Mouse (Mus musculus): Measurements from ENCODE around the gene Acpp. TPM values are rescaled to one million over a fixed set of nuclear protein-coding genes. Genes with fewer than 3 reads are reported as not detected.

The Acpp gene
- polyA plus RNA-seq, 1 experiment from 2014 or later: not detected

- H3K4me1 ChIP-seq: peaks cover 18% of the 10 kb centered on the region
- H3K27ac ChIP-seq: peak within 1 kb of the TSS; percentile 82
- peak within 1 kb of the TSS; percentile 90 for H3K9ac ChIP-seq
- ATAC-seq (ENCODE audit: low FRiP score, low read depth): peak; percentile 97
- H3K4me3 ChIP-seq: peak within 1 kb of the TSS; percentile 86
- under 1% methylated on average over 60 of the region's 60 CpGs for WGBS
- H3K9me3 ChIP-seq: no peaks in the 10 kb centered on the region
- peak within 1 kb of the TSS; percentile 82 for H3K4me2 ChIP-seq (replicated peaks)
- H3K27me3 ChIP-seq (replicated peaks): no peaks in the 10 kb centered on the region
- no peaks in the 10 kb centered on the region for H3K36me3 ChIP-seq
Measured at GRCm38 (mm10) chr9:104262823-104263352, 74.7 kb downstream of the Acpp start, which contains the start of gene Dnajc13. Dnajc13 (minus strand) TSS chr9:104262930.

GRCm38 (mm10) chr9:104262016-104262762, 75.4 kb downstream of the Acpp start:
- ATAC-seq (ENCODE audit: low FRiP score, low read depth): peak; percentile 79
- Histone ChIP-seq H3K27me3 (replicated peaks) (no peaks in the 10 kb centered on the region), H3K4me1 (peaks cover 18% of the 10 kb centered on the region), H3K9me3 (no peaks in the 10 kb centered on the region), H3K27ac (peak overlapping the region; percentile 82), H3K9ac (peak overlapping the region; percentile 90), H3K36me3 (no peaks in the 10 kb centered on the region), H3K4me2 (replicated peaks) (peak overlapping the region; percentile 82), H3K4me3 (peak overlapping the region; percentile 86)
- under 1% methylated on average over 46 of the region's 46 CpGs for WGBS

- Histone ChIP-seq H3K27me3 (replicated peaks) (no peaks in the 10 kb centered on the region), H3K36me3 (no peaks in the 10 kb centered on the region), H3K27ac (no peak overlapping the region), H3K9me3 (no peaks in the 10 kb centered on the region), H3K4me2 (replicated peaks) (0 out of 2 replicates have a peak overlapping the region, but pooled peaks have one; percentile 82), H3K9ac (no peak overlapping the region), H3K4me3 (no peak overlapping the region), H3K4me1 (peaks cover 18% of the 10 kb centered on the region)
- 32% methylated on average over 4 of the region's 4 CpGs for WGBS
- ATAC-seq (ENCODE audit: low FRiP score, low read depth): no peak
Measured at GRCm38 (mm10) chr9:104260306-104260705, 77.2 kb downstream of the Acpp start.

GRCm38 (mm10) chr9:104256085-104256484, 81.5 kb downstream of the Acpp start:
- 81% methylated on average over 2 of the region's 2 CpGs for WGBS
- no peak for ATAC-seq (ENCODE audit: low FRiP score, low read depth)
- no peaks in the 10 kb centered on the region for H3K36me3 ChIP-seq
- no peaks in the 10 kb centered on the region for H3K9me3 ChIP-seq
- no peak overlapping the region for H3K4me3 ChIP-seq
- H3K27me3 ChIP-seq (replicated peaks): no peaks in the 10 kb centered on the region
- no peak overlapping the region for H3K4me2 ChIP-seq (replicated peaks)
- H3K4me1 ChIP-seq: peaks cover 15% of the 10 kb centered on the region
- no peak overlapping the region for H3K27ac ChIP-seq
- H3K9ac ChIP-seq: no peak overlapping the region

GRCm38 (mm10) chr9:104254408-104255180, 83.0 kb downstream of the Acpp start:
- no peaks in the 10 kb centered on the region for H3K27me3 ChIP-seq (replicated peaks)
- H3K9ac ChIP-seq: no peak overlapping the region
- no peaks in the 10 kb centered on the region for H3K36me3 ChIP-seq
- no peak for ATAC-seq (ENCODE audit: low FRiP score, low read depth)
- H3K27ac ChIP-seq: no peak overlapping the region
- no peaks in the 10 kb centered on the region for H3K9me3 ChIP-seq
- H3K4me3 ChIP-seq: no peak overlapping the region
- 65% methylated on average over 9 of the region's 9 CpGs for WGBS
- peaks cover 7% of the 10 kb centered on the region for H3K4me1 ChIP-seq
- H3K4me2 ChIP-seq (replicated peaks): no peak overlapping the region

GRCm38 (mm10) chr9:104252637-104253036, 84.9 kb downstream of the Acpp start:
- H3K9ac ChIP-seq: no peak overlapping the region
- H3K27me3 ChIP-seq (replicated peaks): no peaks in the 10 kb centered on the region
- H3K27ac ChIP-seq: no peak overlapping the region
- no peak overlapping the region for H3K4me2 ChIP-seq (replicated peaks)
- peaks cover 7% of the 10 kb centered on the region for H3K4me1 ChIP-seq
- H3K4me3 ChIP-seq: no peak overlapping the region
- WGBS: 95% methylated on average over 3 of the region's 3 CpGs
- ATAC-seq (ENCODE audit: low FRiP score, low read depth): no peak
- no peaks in the 10 kb centered on the region for H3K36me3 ChIP-seq
- H3K9me3 ChIP-seq: no peaks in the 10 kb centered on the region

- H3K36me3 ChIP-seq: no peaks in the 10 kb centered on the region
- no peak overlapping the region for H3K4me3 ChIP-seq
- ATAC-seq (ENCODE audit: low FRiP score, low read depth): no peak
- H3K9ac ChIP-seq: no peak overlapping the region
- WGBS: 80% methylated on average over 4 of the region's 4 CpGs
- H3K4me2 ChIP-seq (replicated peaks): no peak overlapping the region
- no peaks in the 10 kb centered on the region for H3K9me3 ChIP-seq
- H3K27ac ChIP-seq: no peak overlapping the region
- H3K4me1 ChIP-seq: peaks cover 7% of the 10 kb centered on the region
- H3K27me3 ChIP-seq (replicated peaks): no peaks in the 10 kb centered on the region
Measured at GRCm38 (mm10) chr9:104251687-104252086, 85.9 kb downstream of the Acpp start.

GRCm38 (mm10) chr9:104251111-104251510, 86.4 kb downstream of the Acpp start:
- Histone ChIP-seq H3K27me3 (replicated peaks) (no peaks in the 10 kb centered on the region), H3K9ac (no peak overlapping the region), H3K4me2 (replicated peaks) (no peak overlapping the region), H3K9me3 (no peaks in the 10 kb centered on the region), H3K27ac (no peak overlapping the region), H3K4me3 (no peak overlapping the region), H3K36me3 (no peaks in the 10 kb centered on the region), H3K4me1 (peaks cover 7% of the 10 kb centered on the region)
- ATAC-seq (ENCODE audit: low FRiP score, low read depth): no peak
- WGBS: 51% methylated on average over 8 of the region's 8 CpGs

- no peak for ATAC-seq (ENCODE audit: low FRiP score, low read depth)
- no peak overlapping the region for H3K4me3 ChIP-seq
Measured at GRCm38 (mm10) chr9:104247307-104247987, 90.1 kb downstream of the Acpp start.

GRCm38 (mm10) chr9:104243799-104244466, 93.6 kb downstream of the Acpp start:
- H3K4me3 ChIP-seq: no peak overlapping the region
- WGBS: 86% methylated on average over 9 of the region's 9 CpGs
- no peak for ATAC-seq (ENCODE audit: low FRiP score, low read depth)

More at GRCm38 (mm10) chr9:104247307-104247987, 90.1 kb downstream of the Acpp start:
- H3K27me3 ChIP-seq (replicated peaks): no peaks in the 10 kb centered on the region
- no peak overlapping the region for H3K27ac ChIP-seq
- H3K9me3 ChIP-seq: no peaks in the 10 kb centered on the region
- 68% methylated on average over 6 of the region's 6 CpGs for WGBS
- no peak overlapping the region for H3K9ac ChIP-seq
- no peaks in the 10 kb centered on the region for H3K4me1 ChIP-seq
- peaks cover 3% of the 10 kb centered on the region; the same call in 1 of the 2 replicates for H3K36me3 ChIP-seq
- no peak overlapping the region for H3K4me2 ChIP-seq (replicated peaks)

GRCm38 (mm10) chr9:104240146-104240545, 97.4 kb downstream of the Acpp start:
- H3K9me3 ChIP-seq: no peaks in the 10 kb centered on the region
- H3K27me3 ChIP-seq (replicated peaks): no peaks in the 10 kb centered on the region
- no peak overlapping the region for H3K9ac ChIP-seq
- no peaks in the 10 kb centered on the region for H3K4me1 ChIP-seq
- 92% methylated on average over 7 of the region's 7 CpGs for WGBS
- peaks cover 28% of the 10 kb centered on the region for H3K36me3 ChIP-seq
- no peak for ATAC-seq (ENCODE audit: low FRiP score, low read depth)
- no peak overlapping the region for H3K4me3 ChIP-seq
- H3K4me2 ChIP-seq (replicated peaks): no peak overlapping the region
- no peak overlapping the region for H3K27ac ChIP-seq

More at GRCm38 (mm10) chr9:104243799-104244466, 93.6 kb downstream of the Acpp start:
- no peaks in the 10 kb centered on the region for H3K9me3 ChIP-seq
- peaks cover 15% of the 10 kb centered on the region for H3K36me3 ChIP-seq
- no peak overlapping the region for H3K4me2 ChIP-seq (replicated peaks)
- H3K4me1 ChIP-seq: no peaks in the 10 kb centered on the region
- no peak overlapping the region for H3K9ac ChIP-seq
- no peaks in the 10 kb centered on the region for H3K27me3 ChIP-seq (replicated peaks)
- H3K27ac ChIP-seq: no peak overlapping the region

Data from neural tube, embryonic 12.5 days (tissue).